8 mouse cellular contexts compared by ENCODE assay signal in genomic region chr12:78749378-78749801, GRCm38 (mm10). TPM values are rescaled to one million over a fixed set of nuclear protein-coding genes. Genes with fewer than 3 reads are reported as not detected.
DNase-seq lines count a peak whose midpoint lies in the region; ATAC-seq and TF ChIP-seq lines count a peak whose summit lies in the region.

No protein-coding gene starts in this region.

- peak overlapping the region; percentile 13; the same call in 1 of the 2 replicates for H3K27ac ChIP-seq in cortical plate, adult 2 months (ENCODE audit: insufficient read depth, low read length)

- peak overlapping the region; percentile 69 for H3K4me3 ChIP-seq in cortical plate, adult 2 months (ENCODE audit: insufficient read depth, low read length)

- peak; percentile 32 to 43 for DNase-seq in thymus, postnatal 10 days (ENCODE audit: low spot score in 2 of 2)
- DNase-seq in thymus, postnatal 0 days (ENCODE audit: low spot score), result no peak
- DNase-seq in gastrocnemius, adult 8-10 months (ENCODE audit: low spot score in 2 of 2), result peak; percentile 30 to 47
- DNase-seq in hindlimb bud, embryonic 11.5 days (ENCODE audit: extremely low spot score, low read depth, low spot score), result peak; percentile 31
- peak; percentile 22 to 54 for DNase-seq in left cerebral cortex, adult 8-10 months (ENCODE audit: low spot score in 2 of 2)
- peak; percentile 23 to 32 for DNase-seq in right cerebral cortex, postnatal 36 days (ENCODE audit: low spot score in 2 of 2)

- no peak for TF ChIP-seq CTCF in cortical plate, adult 2 months (IDR thresholded peaks at IDR 0.05; ENCODE audit: extremely low read depth, insufficient read depth, low read length)

- no peak for TF ChIP-seq POLR2A in cortical plate, adult 2 months (IDR thresholded peaks at IDR 0.05; ENCODE audit: extremely low read depth, insufficient read depth, low read length)

- no peaks in the 10 kb centered on the region for H3K4me1 ChIP-seq in cortical plate, adult 2 months (ENCODE audit: control insufficient read depth, insufficient read depth, low read length)

- ATAC-seq in megakaryocyte, adult 5-6 weeks (ENCODE audit: poor library complexity, severe bottlenecking), result peak; percentile 28

RNA-seq across cellular contexts. Expression of gene Mpp5, which starts 0.7 kb away (rescaled TPM):
- 11.2 and 15.0 TPM in 2 replicates for polyA plus RNA-seq in thymus, postnatal 0 days (2015; fragmentation: Nextera tagmentation; extraction: Ambion mirVana)
- 11.4 and 12.5 TPM in 2 replicates for polyA plus RNA-seq in cortical plate, adult 2 months (2012; rRNA removed)
- total RNA-seq in gastrocnemius, adult 8-10 months (2022), result 10 to 100 TPM; 12.9 to 21.2 (median 17.2) TPM
- 10 to 100 TPM; 24.5 to 29.2 (median 27.1) TPM for total RNA-seq in left cerebral cortex, adult 8-10 months (2022)
- 5.1 and 10.1 TPM in 2 replicates for total RNA-seq in megakaryocyte, adult 5-6 weeks (2015)
- total RNA-seq in megakaryocyte, adult 5-6 weeks (2017), result 23.9 and 27.7 TPM in 2 replicates

RNA-seq across cellular contexts. Expression of gene Fam71d, which starts 58.1 kb away (rescaled TPM):
- not detected in 2 replicates for polyA plus RNA-seq in thymus, postnatal 0 days (2015; fragmentation: Nextera tagmentation; extraction: Ambion mirVana)
- polyA plus RNA-seq in cortical plate, adult 2 months (2012; rRNA removed), result 0.17 and 0.23 TPM in 2 replicates
- not detected for total RNA-seq in gastrocnemius, adult 8-10 months (2022)
- total RNA-seq in left cerebral cortex, adult 8-10 months (2022), result under 1 TPM; 0.74 to 0.94 (median 0.84) TPM
- total RNA-seq in megakaryocyte, adult 5-6 weeks (2015), result not detected in 2 replicates
- total RNA-seq in megakaryocyte, adult 5-6 weeks (2017), result not detected in 2 replicates
